Mouse (Mus musculus) liver, embryonic 14.5 days (tissue): ENCODE data around the gene Il24. TPM values are rescaled to one million over a fixed set of nuclear protein-coding genes. Genes with fewer than 3 reads are reported as not detected.

Experiments used
- ATAC-seq: fragments of 200-750 bp; cut with Nextera tagmentation; 2 replicates; pipeline ENCODE4 v1.8.0; 2017; ENCODE audit warnings: moderate number of reproducible peaks, mild to moderate bottlenecking, moderate library complexity; ENCODE audit not compliant: insufficient read depth
- DNase-seq, 3 experiments: peaks; one replicate each; pipeline ENCODE4 v3.0.0-alpha.2; 2012 to 2013; ENCODE audit warnings: low read depth in 3 of 3, low spot score in 3 of 3
- H3K27ac ChIP-seq: fragments of 300-500 bp; sonication (generic); 2 replicates; pipeline ENCODE4 v1.5.1; 2014; ENCODE audit warnings: moderate library complexity, mild to moderate bottlenecking, control low read depth, inconsistent platforms
- H3K27me3 ChIP-seq: fragments of 300-500 bp; sonication (generic); 2 replicates; pipeline ENCODE4 v1.6.1; 2014; ENCODE audit warnings: mild to moderate bottlenecking, low read length, moderate library complexity; ENCODE audit not compliant: control insufficient read depth, insufficient read depth
- H3K36me3 ChIP-seq: fragments of 300-500 bp; sonication (generic); replicated peaks from 2 replicates; pipeline ENCODE4 v1.6.1; 2014; ENCODE audit warnings: low read depth; ENCODE audit not compliant: control insufficient read depth, insufficient read depth
- H3K4me1 ChIP-seq, 2 experiments: fragments of 200-500 bp in 1 of 2; fragments of 300-500 bp in 1 of 2; sonication (generic) in 1 of 2; replicated peaks; 2 replicates each; pipeline ENCODE4 v1.6.1; 2012 to 2014; ENCODE audit warnings: antibody characterized with exemption in 1 of 2, inconsistent platforms in 1 of 2, low read length in 1 of 2; ENCODE audit not compliant: control insufficient read depth in 2 of 2, insufficient read depth in 2 of 2
- H3K4me2 ChIP-seq: fragments of 300-500 bp; sonication (generic); 2 replicates; pipeline ENCODE4 v1.6.1; 2014; ENCODE audit warnings: low read depth, mild to moderate bottlenecking, control low read depth, moderate library complexity
- H3K4me3 ChIP-seq, 2 experiments: fragments of 200-500 bp in 1 of 2; fragments of 300-500 bp in 1 of 2; sonication (generic) in 1 of 2; 2 replicates each; pipeline ENCODE4 v1.5.1; 2012 to 2014; ENCODE audit warnings: low read depth in 2 of 2, low read length in 2 of 2, mild to moderate bottlenecking in 2 of 2, control low read depth in 1 of 2, inconsistent platforms in 1 of 2, moderate library complexity in 1 of 2; ENCODE audit not compliant: insufficient read depth in 1 of 2
- H3K9ac ChIP-seq: fragments of 300-500 bp; sonication (generic); replicated peaks from 2 replicates; pipeline ENCODE4 v1.6.1; 2014; ENCODE audit warnings: mild to moderate bottlenecking, control low read depth, moderate library complexity
- H3K9me3 ChIP-seq: fragments of 300-500 bp; sonication (generic); 2 replicates; pipeline ENCODE4 v1.6.1; 2016; ENCODE audit warnings: low read length, mixed read lengths; ENCODE audit not compliant: control insufficient read depth
- CTCF ChIP-seq: IDR thresholded peaks from 2 replicates; pipeline ENCODE4 v1.5.1; 2016; ENCODE audit warnings: antibody characterized with exemption, low read depth, control low read depth
- EP300 ChIP-seq: IDR thresholded peaks from 2 replicates; pipeline ENCODE4 v1.6.1; 2016; ENCODE audit warnings: antibody characterized with exemption, low read depth
- WGBS: fragments of 180-500 bp; shearing (Covaris S2); extraction: QIAGEN DNeasy Blood & Tissue Kit; methylation state at CpG from one replicate; pipeline ENCODE4 v1.1.7; 2014; ENCODE audit not compliant: insufficient replicate concordance; 5-methylcytosine and 5-hydroxymethylcytosine counted together
- polyA plus RNA-seq, 2 experiments: library from polyadenylated mRNA; depleted of rRNA in 1 of 2; stranded (reverse) in 1 of 2; unstranded in 1 of 2; fragments of >200 nt; fragmentation: Nextera tagmentation in 1 of 2; extraction: Ambion mirVana in 1 of 2; gene quantifications; 2 replicates each; pipeline versions ENCODE4 v1.2.1 to v1.2.3; 2012 to 2014

Il24 gene
- polyA plus RNA-seq, 2 experiments, result not detected

GRCm38 (mm10) chr1:130832230-130833149 lies 54.8 kb downstream of the Il24 start:
- no peaks in the 10 kb centered on the region for H3K36me3 ChIP-seq
- H3K9me3 ChIP-seq, result no peaks in the 10 kb centered on the region
- no peak overlapping the region for H3K4me2 ChIP-seq
- no peak overlapping the region for H3K4me3 ChIP-seq
- no peak overlapping the region for H3K27ac ChIP-seq
- no peaks in the 10 kb centered on the region for H3K27me3 ChIP-seq
- no peak overlapping the region for H3K9ac ChIP-seq
- peaks cover 3% of the 10 kb centered on the region in 2 experiments; a peak in 2 of 4 replicates for H3K4me1 ChIP-seq
- ATAC-seq (no peak), DNase-seq (no peak)
- WGBS, result 56% methylated on average over 5 of the region's 5 CpGs
- TF ChIP-seq EP300 (no peak), CTCF (no peak)

Other genes starting within 250 kb of the Il24 start
- gene C4bp, start 225.8 kb downstream of the Il24 start, polyA plus RNA-seq (2012; rRNA removed), result 0.64 and 0.98 TPM in 2 replicates
- gene C4bp, start 225.8 kb downstream of the Il24 start, polyA plus RNA-seq (2014; fragmentation: Nextera tagmentation; extraction: Ambion mirVana), result 2.2 and 2.7 TPM in 2 replicates
- gene Gm29427, start 171.7 kb downstream of the Il24 start, polyA plus RNA-seq (2012; rRNA removed), result not detected in 2 replicates
- gene Gm29427, start 171.7 kb downstream of the Il24 start, polyA plus RNA-seq (2014; fragmentation: Nextera tagmentation; extraction: Ambion mirVana), result not detected in 2 replicates
- gene Yod1, start 170.1 kb downstream of the Il24 start, polyA plus RNA-seq (2012; rRNA removed), result 4.3 and 5.8 TPM in 2 replicates
- 19.0 and 22.8 TPM in 2 replicates for gene Yod1, start 170.1 kb downstream of the Il24 start, polyA plus RNA-seq (2014; fragmentation: Nextera tagmentation; extraction: Ambion mirVana)
- 6.4 and 7.2 TPM in 2 replicates for gene Pfkfb2, start 158.2 kb downstream of the Il24 start, polyA plus RNA-seq (2012; rRNA removed)
- 1.7 and 3.6 TPM in 2 replicates for gene Pfkfb2, start 158.2 kb downstream of the Il24 start, polyA plus RNA-seq (2014; fragmentation: Nextera tagmentation; extraction: Ambion mirVana)
- gene AA986860, start 155.5 kb downstream of the Il24 start, polyA plus RNA-seq (2012; rRNA removed), result 3.6 and 3.7 TPM in 2 replicates
- gene AA986860, start 155.5 kb downstream of the Il24 start, polyA plus RNA-seq (2014; fragmentation: Nextera tagmentation; extraction: Ambion mirVana), result 5.3 and 8.7 TPM in 2 replicates
- gene Fcamr, start 86.6 kb downstream of the Il24 start, polyA plus RNA-seq (2012; rRNA removed), result not detected in 2 replicates
- not detected in 2 replicates for gene Fcamr, start 86.6 kb downstream of the Il24 start, polyA plus RNA-seq (2014; fragmentation: Nextera tagmentation; extraction: Ambion mirVana)
- 0.13 and 0.21 TPM in 2 replicates for gene Pigr, start 60.8 kb downstream of the Il24 start, polyA plus RNA-seq (2012; rRNA removed)
- gene Pigr, start 60.8 kb downstream of the Il24 start, polyA plus RNA-seq (2014; fragmentation: Nextera tagmentation; extraction: Ambion mirVana), result 0.14 and 0.19 TPM in 2 replicates
- gene Fcmr, start 21.8 kb downstream of the Il24 start, polyA plus RNA-seq (2012; rRNA removed), result 0.16 TPM in 1 of 2 replicates, not detected in the other
- not detected in 2 replicates for gene Fcmr, start 21.8 kb downstream of the Il24 start, polyA plus RNA-seq (2014; fragmentation: Nextera tagmentation; extraction: Ambion mirVana)
- not detected in 2 replicates for gene Il20, start 24.0 kb upstream of the Il24 start, polyA plus RNA-seq (2012; rRNA removed)
- not detected in 2 replicates for gene Il20, start 24.0 kb upstream of the Il24 start, polyA plus RNA-seq (2014; fragmentation: Nextera tagmentation; extraction: Ambion mirVana)
- gene Il19, start 52.7 kb upstream of the Il24 start, polyA plus RNA-seq (2012; rRNA removed), result not detected in 2 replicates
- not detected in 2 replicates for gene Il19, start 52.7 kb upstream of the Il24 start, polyA plus RNA-seq (2014; fragmentation: Nextera tagmentation; extraction: Ambion mirVana)
- gene Il10, start 132.4 kb upstream of the Il24 start, polyA plus RNA-seq (2012; rRNA removed), result 0.03 TPM in 2 replicates
- not detected in 2 replicates for gene Il10, start 132.4 kb upstream of the Il24 start, polyA plus RNA-seq (2014; fragmentation: Nextera tagmentation; extraction: Ambion mirVana)
- gene Mapkapk2, start 210.4 kb upstream of the Il24 start, polyA plus RNA-seq (2012; rRNA removed), result 10.3 and 12.9 TPM in 2 replicates
- 12.8 and 13.6 TPM in 2 replicates for gene Mapkapk2, start 210.4 kb upstream of the Il24 start, polyA plus RNA-seq (2014; fragmentation: Nextera tagmentation; extraction: Ambion mirVana)